Mouse (Mus musculus): ENCODE measurements around the gene B230118H07Rik.
A peak's percentile ranks its signal among the peaks of the same experiment; 100 is the strongest.

Gene B230118H07Rik

DNA sequence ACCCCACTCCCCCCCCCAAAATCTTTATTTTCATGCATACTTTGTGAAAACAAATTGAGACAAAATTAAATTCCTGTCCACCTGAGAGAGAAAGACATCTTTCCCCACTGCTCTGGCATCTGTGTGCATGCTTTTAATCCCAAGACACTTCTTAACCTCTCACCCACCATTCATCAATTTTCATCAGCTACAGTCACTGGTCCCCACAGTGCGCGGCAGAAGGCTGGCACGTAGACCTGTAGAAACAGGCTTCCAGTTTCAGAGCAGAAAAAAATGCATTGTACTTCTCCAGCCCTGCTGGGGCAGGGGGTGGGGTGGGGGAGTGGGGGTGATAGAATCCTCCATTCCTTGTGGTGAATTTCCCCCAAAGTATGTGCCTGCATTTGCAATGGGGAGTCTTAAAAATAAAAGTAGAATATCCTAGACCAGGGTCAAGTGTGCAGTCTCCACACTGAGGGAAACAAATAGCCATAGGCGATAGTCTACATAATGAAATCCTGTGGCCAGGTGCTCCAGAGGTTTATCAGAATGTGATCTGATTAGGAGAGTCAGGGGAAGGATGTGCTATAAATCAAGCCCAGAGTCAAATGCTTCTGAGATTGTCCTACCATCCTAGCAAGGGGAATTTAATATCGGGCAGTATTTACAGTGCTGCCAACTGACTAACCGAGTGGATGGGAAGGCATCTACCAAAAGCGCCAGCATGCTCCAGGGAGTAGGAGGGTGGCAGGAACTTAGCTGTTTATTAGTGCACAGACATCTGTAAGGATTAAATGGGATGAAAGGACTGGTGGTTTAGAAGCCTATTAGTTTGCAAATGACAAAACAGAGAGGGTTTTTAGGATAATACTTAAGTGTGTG, 10.1 kb downstream of the B230118H07Rik start:
- no peak for DNase-seq (ENCODE audit: low read depth, low spot score)

DNA sequence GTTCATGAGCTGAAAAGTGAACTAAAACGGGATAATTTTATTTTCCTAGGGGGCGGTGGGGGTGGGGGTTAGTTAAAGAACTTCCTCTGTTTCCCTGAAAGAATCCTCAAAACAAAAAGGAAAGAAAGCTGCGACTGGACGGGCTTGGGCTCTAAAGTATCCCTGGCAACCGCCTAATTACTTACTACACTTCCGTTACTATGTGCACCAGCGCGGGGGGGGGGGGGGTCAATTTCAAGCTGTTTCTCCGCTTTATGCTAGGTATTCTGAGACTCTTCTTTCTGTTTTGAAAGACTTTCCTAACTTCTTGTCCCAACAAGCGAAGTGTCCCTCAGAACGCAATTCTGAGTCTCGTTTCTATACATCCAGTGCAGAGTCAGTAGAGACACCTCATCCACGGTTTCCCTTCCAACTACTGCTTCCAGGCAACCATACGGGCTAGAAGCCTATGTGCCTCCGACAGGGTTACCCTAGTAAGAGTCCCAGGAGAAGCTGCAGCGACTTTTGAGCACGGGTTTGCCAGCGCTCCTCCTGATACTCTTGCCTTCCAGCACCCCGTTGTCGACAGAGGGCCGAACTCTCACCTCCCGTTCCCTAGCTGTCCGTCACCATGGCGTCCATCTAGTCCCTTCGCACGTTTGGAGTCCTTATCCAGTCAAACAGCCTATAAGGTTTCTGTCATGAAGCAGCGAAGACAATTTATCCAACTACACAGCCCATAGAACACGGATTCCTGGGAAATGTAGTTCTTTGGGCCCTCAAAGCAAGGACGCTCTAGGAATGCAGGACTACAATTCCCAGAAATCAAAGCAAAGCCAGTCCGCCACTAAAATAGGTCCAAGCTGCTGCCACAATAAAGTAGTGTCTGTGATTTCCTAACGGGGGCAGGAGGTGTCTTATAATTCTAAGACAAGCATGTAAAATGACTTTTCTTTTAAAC, 20.8 kb downstream of the B230118H07Rik start:
- DNase-seq (ENCODE audit: low read depth, low spot score): peak; percentile 94

DNA sequence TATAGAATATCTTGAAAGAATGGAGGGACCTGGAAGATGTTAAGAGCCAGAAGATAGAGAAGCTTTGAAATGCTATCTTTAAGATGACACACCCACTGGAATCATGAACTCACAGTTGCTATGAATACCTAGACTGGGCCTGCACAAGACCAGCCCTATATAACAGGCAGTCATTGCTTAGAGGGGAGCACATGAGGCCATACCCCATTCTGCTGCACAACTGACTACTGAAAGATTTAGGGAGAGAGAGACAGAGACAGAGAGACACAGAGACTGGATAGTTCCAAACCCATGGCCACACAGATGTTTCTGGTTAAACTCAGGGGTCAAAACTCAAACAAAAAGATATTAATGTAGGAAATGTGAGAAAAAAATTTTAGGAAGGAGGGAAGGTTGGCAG, 22.1 kb downstream of the B230118H07Rik start:
- DNase-seq (ENCODE audit: low read depth, low spot score): no peak

DNA sequence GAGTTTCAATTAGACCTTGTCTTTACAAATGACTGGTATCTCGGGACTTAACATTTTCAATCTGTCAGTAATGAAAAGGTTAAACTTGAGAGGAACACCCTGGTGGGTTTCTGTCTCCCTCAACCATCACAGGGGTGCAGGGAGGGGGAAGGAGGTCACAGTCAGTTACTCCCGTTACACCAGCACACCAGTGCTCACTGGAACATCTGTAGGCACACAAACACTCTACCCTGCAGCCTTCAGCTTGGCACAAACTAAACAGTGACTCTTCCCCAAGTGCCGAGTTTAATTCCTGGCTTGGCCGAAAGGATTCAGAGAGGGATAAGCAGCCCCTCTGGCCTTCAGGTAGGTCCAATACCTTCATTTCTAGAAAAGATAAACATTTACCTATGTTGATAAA, 24.8 kb downstream of the B230118H07Rik start, which contains the start of gene Rag2:
Gene Rag2, plus strand, starts transcription at position 193 of the 400 bp plus-strand sequence.
- peak; percentile 78 for DNase-seq (ENCODE audit: low read depth, low spot score)

DNA sequence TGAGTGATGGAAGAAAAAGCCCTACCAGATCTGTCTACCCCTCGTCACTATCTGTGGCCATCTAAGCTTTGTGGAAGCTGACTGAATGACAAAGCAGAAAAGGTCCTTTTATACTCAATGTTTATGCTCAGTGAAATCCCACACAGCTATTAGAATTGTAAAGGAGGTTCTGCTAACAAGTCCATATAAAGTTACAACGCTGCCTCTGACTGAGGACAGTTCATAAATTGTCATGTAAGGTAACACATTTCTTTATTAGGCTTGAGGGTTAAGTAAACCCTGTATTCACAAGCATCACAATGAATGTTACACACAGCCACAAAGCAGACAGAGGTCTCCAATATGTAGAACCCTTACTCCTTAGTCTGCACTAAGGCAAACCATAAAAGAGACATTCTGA, 25.3 kb downstream of the B230118H07Rik start:
- DNase-seq (ENCODE audit: low read depth, low spot score): peak; percentile 70

GRCm38 (mm10) chr2:101623042-101623441, 26.3 kb downstream of the B230118H07Rik start:
- peak; percentile 70 for DNase-seq (ENCODE audit: low read depth, low spot score)

GRCm38 (mm10) chr2:101621611-101622010, 27.7 kb downstream of the B230118H07Rik start:
- DNase-seq (ENCODE audit: low read depth, low spot score): peak; percentile 80

GRCm38 (mm10) chr2:101620899-101621298, 28.4 kb downstream of the B230118H07Rik start:
- DNase-seq (ENCODE audit: low read depth, low spot score): peak; percentile 67

- DNase-seq (ENCODE audit: low read depth, low spot score): no peak
These were observed 31.0 kb downstream of the B230118H07Rik start for GRCm38 (mm10) chr2:101618373-101618772.

GRCm38 (mm10) chr2:101615464-101616305, 33.6 kb downstream of the B230118H07Rik start:
- DNase-seq (ENCODE audit: low read depth, low spot score): peak; percentile 49

DNA sequence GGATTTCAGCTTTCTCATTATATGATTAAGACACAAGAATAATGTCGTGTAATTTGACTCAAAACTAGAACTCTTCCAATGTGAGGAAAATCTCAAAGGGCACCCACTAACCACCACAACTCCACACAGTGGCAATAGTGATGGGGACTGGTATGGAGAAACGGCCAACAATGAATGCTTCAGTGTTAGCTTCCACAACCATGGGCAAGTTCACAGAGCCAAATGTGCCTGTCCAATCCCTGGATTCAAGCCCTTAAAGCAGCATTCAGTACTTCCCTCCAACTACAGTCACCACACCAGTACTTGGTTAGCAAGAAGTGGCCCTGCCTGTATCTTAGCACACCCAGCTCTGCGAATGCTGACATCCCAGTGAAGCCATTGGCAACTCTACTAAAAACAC, 38.5 kb downstream of the B230118H07Rik start:
- DNase-seq (ENCODE audit: low read depth, low spot score): no peak

GRCm38 (mm10) chr2:101608232-101608894, 41.0 kb downstream of the B230118H07Rik start:
- no peak for DNase-seq (ENCODE audit: low read depth, low spot score)

- DNase-seq (ENCODE audit: low read depth, low spot score): no peak
These were observed 46.2 kb downstream of the B230118H07Rik start for GRCm38 (mm10) chr2:101603099-101603498.

DNA sequence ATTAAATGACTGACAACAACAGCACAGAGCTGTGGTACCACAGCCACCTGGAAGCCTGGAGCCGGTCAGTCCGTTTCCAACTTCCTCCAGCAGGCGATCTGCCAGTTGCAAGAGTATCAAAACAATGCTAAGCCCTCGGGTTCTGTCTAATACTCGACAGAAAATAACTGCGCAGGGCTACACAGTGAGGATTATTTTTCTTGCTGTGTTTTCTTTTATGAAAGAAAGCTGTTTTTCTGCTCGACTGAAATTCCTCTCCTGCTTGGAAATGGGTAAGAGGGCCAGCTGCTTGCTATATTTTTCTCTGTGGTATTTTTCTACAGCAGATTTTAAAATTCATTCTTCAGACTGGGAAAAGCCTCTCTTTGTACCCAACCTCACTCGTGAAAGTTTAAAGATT, 48.6 kb downstream of the B230118H07Rik start:
- DNase-seq (ENCODE audit: low read depth, low spot score): no peak

GRCm38 (mm10) chr2:101598190-101599181, 50.8 kb downstream of the B230118H07Rik start:
- peak; percentile 55 for DNase-seq (ENCODE audit: low read depth, low spot score)

DNA sequence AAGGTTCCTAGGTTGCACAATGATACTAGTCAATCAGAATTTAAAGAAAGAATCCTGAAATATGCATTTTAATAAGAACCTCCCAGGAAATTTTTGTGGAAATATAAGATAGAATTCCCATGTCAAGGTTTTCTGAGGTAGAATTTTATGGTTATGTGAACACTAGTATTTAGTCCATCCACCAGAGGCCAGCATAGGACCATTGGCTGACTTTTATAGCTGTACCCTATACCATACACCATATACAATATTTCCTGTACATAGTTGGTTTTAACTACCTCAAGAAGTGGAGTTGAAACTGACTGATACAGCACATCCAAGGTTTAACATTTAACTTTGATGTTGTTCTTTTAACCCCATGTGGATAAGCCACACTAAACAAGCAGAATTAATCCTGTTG, 52.1 kb downstream of the B230118H07Rik start:
- no peak for DNase-seq (ENCODE audit: low read depth, low spot score)

GRCm38 (mm10) chr2:101594681-101595080, 54.7 kb downstream of the B230118H07Rik start:
- DNase-seq (ENCODE audit: low read depth, low spot score): no peak

GRCm38 (mm10) chr2:101592886-101593285, 56.4 kb downstream of the B230118H07Rik start:
- DNase-seq (ENCODE audit: low read depth, low spot score): no peak

- no peak for DNase-seq (ENCODE audit: low read depth, low spot score)
These were observed 57.1 kb downstream of the B230118H07Rik start for GRCm38 (mm10) chr2:101592023-101592841.

All from A20 (cell line).